Mouse (Mus musculus) midbrain, postnatal 0 days (tissue): ENCODE measurements around the gene Mettl8. TPM values are rescaled to one million over a fixed set of nuclear protein-coding genes. Genes with fewer than 3 reads are reported as not detected.

Experiments
- ATAC-seq: fragments of 200-750 bp; cut with Nextera tagmentation; 2 replicates; pipeline ENCODE4 v1.8.0; 2017; ENCODE audit warnings: moderate number of reproducible peaks, mild to moderate bottlenecking, moderate TSS enrichment, moderate library complexity; ENCODE audit not compliant: low FRiP score
- DNase-seq: peaks from one replicate; pipeline ENCODE4 v3.0.0-alpha.2; 2015; ENCODE audit warnings: low spot score
- H3K27ac ChIP-seq: fragments of 300-500 bp; sonication (generic); 2 replicates; pipeline ENCODE4 v1.5.1; 2014; ENCODE audit warnings: low read depth, mild to moderate bottlenecking, low read length, mixed read lengths
- H3K27me3 ChIP-seq: fragments of 300-500 bp; sonication (generic); 2 replicates; pipeline ENCODE4 v1.6.1; 2014; ENCODE audit warnings: low read length, control low read depth, mixed read lengths; ENCODE audit not compliant: insufficient read depth
- H3K36me3 ChIP-seq: fragments of 300-500 bp; sonication (generic); 2 replicates; pipeline ENCODE4 v1.6.1; 2014; ENCODE audit warnings: low read length, control low read depth, mixed read lengths; ENCODE audit not compliant: insufficient read depth
- H3K4me1 ChIP-seq: fragments of 300-500 bp; sonication (generic); 2 replicates; pipeline ENCODE4 v1.6.1; 2014; ENCODE audit warnings: mild to moderate bottlenecking, control low read depth, antibody characterized with exemption, low read length, mixed read lengths; ENCODE audit not compliant: insufficient read depth
- H3K4me2 ChIP-seq: fragments of 300-500 bp; sonication (generic); 2 replicates; pipeline ENCODE4 v1.6.1; 2014; ENCODE audit warnings: low read depth, mild to moderate bottlenecking, low read length, mixed read lengths; ENCODE audit not compliant: poor library complexity, severe bottlenecking
- H3K4me3 ChIP-seq: fragments of 300-500 bp; sonication (generic); 2 replicates; pipeline ENCODE4 v1.5.1; 2014; ENCODE audit warnings: low read depth, mild to moderate bottlenecking, low read length, moderate library complexity
- H3K9ac ChIP-seq: fragments of 300-500 bp; sonication (generic); replicated peaks from 2 replicates; pipeline ENCODE4 v1.6.1; 2014; ENCODE audit warnings: mild to moderate bottlenecking, low read length, moderate library complexity, mixed read lengths; ENCODE audit not compliant: poor library complexity, severe bottlenecking
- H3K9me3 ChIP-seq: fragments of 300-500 bp; sonication (generic); 2 replicates; pipeline ENCODE4 v1.6.1; 2016; ENCODE audit warnings: low read length, control low read depth
- CTCF ChIP-seq: IDR thresholded peaks from 2 replicates; pipeline ENCODE4 v1.5.1; 2016; ENCODE audit warnings: antibody characterized with exemption, mild to moderate bottlenecking
- whole genome bisulfite sequencing: fragments of 180-500 bp; shearing (Covaris S2); extraction: QIAGEN DNeasy Blood & Tissue Kit; methylation state at CpG from one replicate; pipeline ENCODE4 v1.1.7; 2014; 5-methylcytosine and 5-hydroxymethylcytosine counted together
- polyA plus RNA-seq: library from polyadenylated mRNA; unstranded; fragments of >200 nt; fragmentation: Nextera tagmentation; extraction: Ambion mirVana; gene quantifications from 2 replicates; pipeline ENCODE4 v1.2.1, GENCODE M21; 2015
- total RNA-seq: library from RNA; depleted of rRNA; stranded (reverse); fragments of >200 nt; gene quantifications from 2 replicates; pipeline ENCODE4 v1.2.3, GENCODE M21; 2014

The Mettl8 gene
- total and polyA plus RNA-seq, 2 experiments from 2014 or later, result 5.3 to 7.7 TPM

DNA sequence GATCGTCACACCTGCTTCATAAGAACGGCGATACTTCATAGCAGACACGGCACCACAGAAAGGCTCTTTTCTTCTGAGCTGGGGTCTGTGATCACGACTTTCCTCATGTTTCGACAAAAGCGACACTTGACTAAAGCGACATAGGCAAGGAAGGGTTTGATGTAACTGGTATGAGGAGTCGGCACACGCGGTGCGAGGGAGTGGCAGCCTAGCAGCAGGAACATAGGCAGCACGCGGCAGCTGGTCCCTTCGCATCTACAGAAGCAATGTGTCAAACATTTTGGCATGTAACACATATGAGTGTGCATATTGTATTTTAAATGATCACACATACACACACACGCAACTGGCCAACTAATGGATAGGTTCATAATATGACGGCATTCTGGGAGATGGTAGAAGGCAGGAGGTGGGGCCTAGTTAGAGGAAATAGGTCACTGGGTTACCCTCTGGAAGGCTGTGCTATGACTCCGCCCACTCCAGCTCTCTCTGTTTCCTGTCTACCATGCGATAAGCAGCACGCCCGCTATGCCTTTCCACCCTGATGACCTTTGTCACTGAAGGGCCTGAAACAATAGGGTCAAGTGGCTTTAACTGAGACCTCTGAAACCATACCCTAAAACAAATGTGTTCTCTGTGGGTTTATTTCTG, 116.4 kb downstream of the Mettl8 start:
- TF ChIP-seq CTCF, result no peak
- no peak for ATAC-seq

DNA sequence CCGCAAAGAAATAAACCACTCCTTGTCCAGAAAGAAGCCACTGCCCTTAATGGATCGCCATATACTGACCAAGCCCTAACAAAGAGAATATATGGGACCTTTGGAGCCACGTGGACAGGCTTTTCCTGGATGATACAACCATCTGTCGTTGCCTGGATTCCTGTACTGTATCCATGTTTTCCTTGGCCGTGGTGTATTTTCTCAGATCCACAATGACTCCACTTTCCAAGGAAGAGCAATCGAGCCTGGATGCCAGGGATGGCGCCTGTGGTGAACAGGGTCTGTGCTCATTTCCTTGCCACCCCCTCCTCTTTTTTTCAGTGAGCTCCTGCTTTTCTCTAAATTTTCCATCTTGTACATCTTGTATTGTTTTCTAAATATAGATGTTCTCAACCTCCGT, 120.6 kb downstream of the Mettl8 start:
- 81% methylated on average over 8 of the region's 8 CpGs for WGBS
- DNase-seq (no peak), ATAC-seq (no peak)
- Histone ChIP-seq H3K4me2 (no peak overlapping the region), H3K4me1 (no peaks in the 10 kb centered on the region), H3K27me3 (no peaks in the 10 kb centered on the region), H3K4me3 (no peak overlapping the region), H3K36me3 (no peaks in the 10 kb centered on the region), H3K27ac (no peak overlapping the region), H3K9me3 (no peaks in the 10 kb centered on the region), H3K9ac (no peak overlapping the region)
- TF ChIP-seq CTCF, result no peak

More for the DNA sequence above, 116.4 kb downstream of the Mettl8 start:
- Histone ChIP-seq H3K4me2 (no peak overlapping the region), H3K9ac (no peak overlapping the region), H3K4me1 (no peaks in the 10 kb centered on the region), H3K9me3 (no peaks in the 10 kb centered on the region), H3K36me3 (no peaks in the 10 kb centered on the region), H3K4me3 (no peak overlapping the region), H3K27me3 (no peaks in the 10 kb centered on the region), H3K27ac (no peak overlapping the region)
- no peak for DNase-seq
- 84% methylated on average over 21 of the region's 21 CpGs for whole genome bisulfite sequencing

DNA sequence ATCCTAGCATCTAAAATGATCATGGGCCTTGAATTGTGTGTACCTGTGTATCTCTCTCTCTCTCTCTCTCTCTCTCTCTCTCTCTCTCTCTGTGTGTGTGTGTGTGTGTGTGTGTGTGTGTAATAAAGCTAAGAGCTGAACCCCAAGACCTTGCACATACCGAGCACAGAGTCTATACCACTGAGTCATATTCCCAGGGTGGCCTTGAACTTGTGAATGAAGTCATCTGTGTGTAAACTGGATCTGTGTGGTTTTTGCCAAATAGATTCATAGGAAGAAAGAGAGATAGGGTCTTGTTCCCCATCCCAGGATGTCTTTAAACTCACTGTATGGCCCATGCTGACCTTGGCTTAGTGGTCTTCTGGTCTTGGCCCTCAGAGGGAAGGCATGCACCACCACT, 121.9 kb downstream of the Mettl8 start:
- ATAC-seq (no peak), DNase-seq (no peak)
- Histone ChIP-seq H3K9me3 (no peaks in the 10 kb centered on the region), H3K9ac (no peak overlapping the region), H3K4me2 (no peak overlapping the region), H3K4me3 (no peak overlapping the region), H3K36me3 (no peaks in the 10 kb centered on the region), H3K4me1 (no peaks in the 10 kb centered on the region), H3K27ac (no peak overlapping the region), H3K27me3 (no peaks in the 10 kb centered on the region)
- no peak for TF ChIP-seq CTCF
- WGBS, result 87% methylated on average over 1 of the region's 1 CpGs

- Histone ChIP-seq H3K4me2 (no peak overlapping the region), H3K4me3 (no peak overlapping the region), H3K36me3 (no peaks in the 10 kb centered on the region), H3K9me3 (no peaks in the 10 kb centered on the region), H3K4me1 (no peaks in the 10 kb centered on the region), H3K27me3 (no peaks in the 10 kb centered on the region), H3K27ac (no peak overlapping the region), H3K9ac (no peak overlapping the region)
- no peak for TF ChIP-seq CTCF
- ATAC-seq, result no peak
- no peak for DNase-seq
- 85% methylated on average over 4 of the region's 4 CpGs for WGBS
Observed at GRCm38 (mm10) chr2:70932965-70933364, 122.4 kb downstream of the Mettl8 start.

GRCm38 (mm10) chr2:70930631-70931288, 124.6 kb downstream of the Mettl8 start:
- no peak overlapping the region for H3K27ac ChIP-seq
- H3K9me3 ChIP-seq, result no peaks in the 10 kb centered on the region
- no peak overlapping the region for H3K4me2 ChIP-seq
- H3K27me3 ChIP-seq, result no peaks in the 10 kb centered on the region
- H3K36me3 ChIP-seq, result no peaks in the 10 kb centered on the region
- no peaks in the 10 kb centered on the region for H3K4me1 ChIP-seq
- H3K4me3 ChIP-seq, result no peak overlapping the region
- WGBS, result 91% methylated on average over 11 of the region's 11 CpGs
- no peak for TF ChIP-seq CTCF
- DNase-seq (no peak), ATAC-seq (no peak)
- no peak overlapping the region for H3K9ac ChIP-seq

DNA sequence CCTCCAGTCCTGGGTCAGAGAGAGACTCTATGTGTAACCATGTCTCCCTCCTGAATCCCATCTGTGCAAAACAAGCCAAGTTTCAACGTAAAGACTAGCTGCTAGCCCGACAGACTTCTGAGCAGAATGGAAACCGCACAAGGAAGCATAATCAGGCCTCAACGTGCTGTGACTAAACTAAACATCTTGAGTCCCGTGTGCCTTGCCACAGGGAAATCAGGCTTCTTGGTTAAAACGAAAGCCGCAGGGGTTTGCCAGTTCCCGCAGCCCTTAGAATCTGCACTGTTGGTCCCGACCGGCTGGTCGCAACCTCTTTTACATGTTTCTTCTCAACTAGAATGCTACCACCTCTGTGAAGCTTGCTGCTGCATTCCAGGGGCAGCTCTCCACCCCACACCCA, 125.7 kb downstream of the Mettl8 start:
- no peak for ATAC-seq
- WGBS, result 77% methylated on average over 11 of the region's 11 CpGs

More for the DNA sequence above, 125.7 kb downstream of the Mettl8 start:
- Histone ChIP-seq H3K36me3 (no peaks in the 10 kb centered on the region), H3K4me2 (no peak overlapping the region), H3K27me3 (no peaks in the 10 kb centered on the region), H3K27ac (no peak overlapping the region), H3K4me1 (no peaks in the 10 kb centered on the region), H3K9me3 (no peaks in the 10 kb centered on the region), H3K4me3 (no peak overlapping the region), H3K9ac (no peak overlapping the region)
- TF ChIP-seq CTCF, result no peak
- no peak for DNase-seq
